Mouse (Mus musculus) liver (tissue): Measurements from ENCODE around the gene Apc2.

Experiments used
- DNase-seq: peaks from one replicate; pipeline ENCODE4 v3.0.0-alpha.2; 2020; ENCODE audit warnings: mixed read lengths

Apc2 gene

DNA sequence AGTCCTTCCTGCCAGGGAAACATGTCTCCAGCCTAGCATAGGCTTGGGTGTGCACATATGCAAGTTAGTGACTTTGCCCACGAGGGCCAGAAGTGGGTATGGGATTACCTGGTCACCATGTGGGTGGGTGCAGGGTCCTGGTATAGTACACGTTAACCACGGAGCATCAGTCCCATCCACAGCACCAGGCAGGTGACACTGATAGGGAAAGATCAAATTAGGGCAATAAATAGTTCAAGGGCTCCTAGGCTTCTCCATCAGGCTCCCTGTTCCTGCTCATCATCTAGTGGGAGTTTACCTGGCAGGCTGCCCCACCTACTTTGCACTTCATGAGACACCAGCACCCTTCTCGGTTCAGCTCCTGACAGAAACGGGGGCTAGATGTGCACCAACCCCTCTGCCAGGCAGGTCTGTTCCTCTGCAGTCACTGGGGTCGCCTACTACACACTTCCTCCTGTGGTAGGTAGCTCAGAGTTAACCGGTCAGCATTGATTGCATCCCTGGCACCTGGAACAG, 931 bp upstream of the Apc2 start:
- no peak for DNase-seq

GRCm38 (mm10) chr10:80296824-80297223, 1.0 kb downstream of the Apc2 start:
- no peak for DNase-seq

DNA sequence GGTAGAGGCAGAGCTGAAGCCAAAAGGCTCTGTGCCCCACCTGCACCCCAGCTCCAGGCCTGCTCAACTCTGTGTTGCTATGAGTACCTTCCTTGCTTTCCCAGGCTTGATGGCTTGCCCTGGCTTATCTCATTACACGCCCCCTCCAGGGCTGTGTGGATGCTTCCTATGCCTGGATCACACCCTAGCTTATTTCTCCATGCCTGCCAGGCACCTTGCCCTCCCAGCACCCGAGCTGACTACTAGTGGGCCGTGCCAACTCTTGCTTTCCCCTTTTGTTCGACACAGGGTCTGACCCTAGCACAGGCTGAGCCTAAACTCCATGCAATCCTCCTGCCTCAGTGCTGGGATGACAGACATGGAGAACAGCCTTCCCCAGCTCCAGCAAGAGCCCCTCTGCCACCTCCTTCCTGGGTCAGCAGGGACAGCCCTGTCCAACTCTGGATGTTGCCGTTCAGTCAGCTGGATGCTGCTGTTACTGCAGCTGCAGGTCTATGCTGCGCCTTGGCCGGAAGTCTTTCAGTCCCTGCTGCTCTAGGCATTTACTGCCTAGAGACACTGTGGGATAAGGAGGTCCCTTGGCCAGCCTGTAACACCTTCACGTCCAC, 1.9 kb downstream of the Apc2 start:
- DNase-seq: no peak

DNA sequence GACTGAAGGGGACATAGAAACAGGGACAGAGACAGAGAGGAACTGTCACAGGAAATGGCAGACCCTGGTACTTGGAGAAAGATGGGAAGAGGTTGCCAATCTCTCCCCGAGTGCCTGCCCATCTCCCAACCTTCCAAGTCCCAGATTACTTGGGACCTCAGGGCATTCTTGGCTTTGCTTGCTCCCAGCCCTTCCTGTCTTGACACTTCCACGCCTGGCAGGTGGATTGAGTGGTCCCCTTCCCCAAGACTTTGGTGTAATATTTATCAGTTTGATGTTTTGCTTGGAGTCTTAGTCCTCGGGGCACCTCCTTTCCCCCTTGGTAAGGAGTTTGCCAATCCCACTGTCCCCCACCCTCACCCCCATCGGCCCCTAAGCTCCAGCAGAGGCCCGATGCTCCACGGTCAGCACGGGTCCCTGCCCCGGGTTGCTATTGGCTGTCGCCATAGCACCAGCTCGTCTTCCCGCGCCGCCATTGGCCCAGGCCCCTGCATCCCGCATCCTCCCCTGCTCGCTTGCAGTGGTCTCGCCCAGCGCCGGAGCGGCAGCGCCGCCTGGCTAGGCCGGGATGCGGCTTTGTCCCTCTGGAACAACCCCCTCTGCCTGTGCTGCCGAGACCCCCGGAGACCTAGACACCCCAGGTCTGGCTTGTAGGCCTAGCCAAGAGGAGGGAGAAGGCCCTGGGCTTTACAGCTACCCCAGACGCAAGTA, 2.9 kb downstream of the Apc2 start:
- no peak for DNase-seq

DNA sequence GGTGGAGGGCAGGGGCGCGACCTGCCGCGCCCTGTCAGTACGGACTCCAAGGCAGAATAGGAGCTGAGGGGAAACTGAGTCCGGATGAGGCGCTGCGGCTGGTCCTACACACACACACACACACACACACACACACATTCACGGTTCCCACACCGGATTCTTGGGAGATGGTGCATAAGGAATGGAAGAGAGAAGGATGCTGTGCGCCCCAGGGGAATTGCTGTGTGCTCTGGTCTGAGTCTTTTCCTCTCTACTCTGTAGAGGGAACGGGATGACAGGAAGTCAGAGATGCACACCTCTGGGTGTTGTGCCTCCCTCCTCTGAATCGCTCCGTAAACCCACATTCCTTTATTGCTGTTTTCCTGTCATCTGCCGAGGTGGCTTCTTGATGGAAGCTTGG, 3.5 kb downstream of the Apc2 start:
- DNase-seq: no peak

GRCm38 (mm10) chr10:80299824-80300223, 4.0 kb downstream of the Apc2 start:
- DNase-seq: no peak

DNA sequence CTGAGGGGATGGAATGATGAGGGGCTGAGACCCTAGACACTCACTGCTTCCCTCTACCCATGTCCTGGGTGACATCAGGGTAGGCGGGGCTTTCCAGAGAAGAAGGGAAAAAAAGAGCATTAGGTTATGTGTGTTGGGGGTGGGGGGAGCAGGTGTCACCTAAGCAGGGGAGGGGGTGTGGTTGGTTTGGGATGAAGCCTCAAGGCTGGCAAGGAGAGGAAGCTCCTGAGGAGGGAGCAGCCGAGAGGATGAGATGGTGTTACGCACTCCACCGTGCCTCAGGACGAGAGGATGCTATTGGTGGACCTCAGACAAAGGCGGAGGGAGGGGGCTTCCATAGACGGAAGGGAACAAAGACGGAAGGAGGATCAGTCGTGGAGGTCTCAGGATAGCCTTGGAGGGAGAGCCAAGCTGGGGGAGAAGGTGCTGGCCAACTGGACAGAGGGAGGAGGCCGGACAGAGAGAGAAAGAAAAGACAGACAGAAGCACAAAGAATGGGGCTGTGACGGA, 5.0 kb downstream of the Apc2 start:
- DNase-seq: no peak

DNA sequence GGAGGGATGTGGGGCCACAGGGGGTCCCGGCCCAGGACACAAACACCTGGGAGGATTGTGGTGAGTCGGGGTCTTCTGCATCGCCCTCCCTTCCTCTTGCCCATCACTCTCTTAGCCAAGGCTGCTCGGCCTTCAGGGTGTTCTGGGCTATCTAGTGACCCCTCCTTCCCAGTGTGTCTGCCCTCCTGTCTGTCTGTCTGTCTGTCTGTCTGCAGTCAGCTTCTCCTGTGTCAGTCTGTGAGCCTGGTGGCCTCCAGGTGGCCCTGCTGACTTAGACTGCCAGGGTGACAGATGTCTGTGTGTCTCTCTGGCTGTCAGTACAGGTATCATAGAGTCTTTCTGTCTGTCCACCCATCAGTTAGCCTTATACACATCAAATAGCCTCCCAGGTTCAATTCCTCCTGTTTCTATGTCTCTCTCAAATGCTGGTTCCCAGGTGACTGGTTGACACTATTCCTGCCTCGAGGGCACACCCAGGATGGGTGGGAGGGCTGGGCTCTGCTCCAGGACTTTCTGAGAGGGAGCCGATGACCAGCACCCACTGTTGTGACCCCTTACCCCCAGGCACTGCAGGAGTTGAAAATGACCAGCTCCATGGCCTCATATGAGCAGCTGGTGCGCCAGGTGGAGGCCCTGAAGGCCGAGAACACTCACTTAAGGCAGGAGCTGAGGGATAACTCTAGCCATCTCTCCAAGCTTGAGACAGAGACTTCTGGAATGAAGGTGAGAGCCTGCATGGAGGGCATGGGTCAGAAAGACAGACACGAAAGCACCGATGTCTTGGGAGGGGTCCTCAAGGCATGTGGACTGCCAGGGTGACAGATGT, 5.7 kb downstream of the Apc2 start:
- no peak for DNase-seq

- no peak for DNase-seq
Observed at GRCm38 (mm10) chr10:80302082-80302355, 6.2 kb downstream of the Apc2 start.

- DNase-seq: peak; percentile 61
Observed at GRCm38 (mm10) chr10:80302471-80302881, 6.7 kb downstream of the Apc2 start.

- DNase-seq: no peak
Observed at GRCm38 (mm10) chr10:80304458-80304857, 8.7 kb downstream of the Apc2 start.

DNA sequence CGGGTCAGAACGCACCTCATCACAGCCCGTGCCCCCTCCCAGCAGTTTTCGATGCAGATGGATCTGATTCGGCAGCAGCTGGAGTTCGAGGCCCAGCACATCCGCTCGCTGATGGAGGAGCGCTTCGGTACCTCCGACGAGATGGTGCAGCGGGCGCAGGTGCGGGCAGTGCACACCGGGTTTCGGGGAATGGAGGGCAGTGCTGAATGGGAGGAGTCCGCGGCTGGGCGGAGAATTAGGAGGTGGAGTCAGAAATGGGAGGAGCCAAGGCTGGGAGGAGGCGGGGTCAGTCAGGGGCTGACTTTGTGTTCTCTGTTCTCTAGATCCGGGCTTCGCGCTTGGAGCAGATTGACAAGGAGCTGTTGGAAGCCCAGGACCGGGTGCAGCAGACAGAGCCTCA, 9.1 kb downstream of the Apc2 start:
- DNase-seq: peak; percentile 75

DNA sequence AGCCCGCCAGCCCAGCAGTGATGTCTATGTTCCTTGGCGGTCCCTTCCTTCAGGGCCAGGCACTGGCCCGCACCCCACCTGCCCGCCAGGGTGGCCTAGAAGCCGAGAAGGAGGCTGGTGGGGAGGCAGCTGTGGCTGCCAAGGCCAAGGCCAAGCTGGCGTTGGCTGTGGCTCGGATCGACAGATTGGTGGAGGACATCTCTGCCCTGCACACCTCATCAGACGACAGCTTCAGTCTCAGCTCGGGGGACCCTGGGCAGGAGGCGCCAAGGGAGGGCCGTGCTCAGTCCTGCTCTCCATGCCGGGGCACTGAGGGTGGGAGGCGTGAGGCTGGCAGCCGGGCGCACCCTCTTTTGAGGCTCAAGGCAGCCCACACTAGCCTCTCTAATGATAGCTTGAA, 15.8 kb downstream of the Apc2 start:
- no peak for DNase-seq

DNA sequence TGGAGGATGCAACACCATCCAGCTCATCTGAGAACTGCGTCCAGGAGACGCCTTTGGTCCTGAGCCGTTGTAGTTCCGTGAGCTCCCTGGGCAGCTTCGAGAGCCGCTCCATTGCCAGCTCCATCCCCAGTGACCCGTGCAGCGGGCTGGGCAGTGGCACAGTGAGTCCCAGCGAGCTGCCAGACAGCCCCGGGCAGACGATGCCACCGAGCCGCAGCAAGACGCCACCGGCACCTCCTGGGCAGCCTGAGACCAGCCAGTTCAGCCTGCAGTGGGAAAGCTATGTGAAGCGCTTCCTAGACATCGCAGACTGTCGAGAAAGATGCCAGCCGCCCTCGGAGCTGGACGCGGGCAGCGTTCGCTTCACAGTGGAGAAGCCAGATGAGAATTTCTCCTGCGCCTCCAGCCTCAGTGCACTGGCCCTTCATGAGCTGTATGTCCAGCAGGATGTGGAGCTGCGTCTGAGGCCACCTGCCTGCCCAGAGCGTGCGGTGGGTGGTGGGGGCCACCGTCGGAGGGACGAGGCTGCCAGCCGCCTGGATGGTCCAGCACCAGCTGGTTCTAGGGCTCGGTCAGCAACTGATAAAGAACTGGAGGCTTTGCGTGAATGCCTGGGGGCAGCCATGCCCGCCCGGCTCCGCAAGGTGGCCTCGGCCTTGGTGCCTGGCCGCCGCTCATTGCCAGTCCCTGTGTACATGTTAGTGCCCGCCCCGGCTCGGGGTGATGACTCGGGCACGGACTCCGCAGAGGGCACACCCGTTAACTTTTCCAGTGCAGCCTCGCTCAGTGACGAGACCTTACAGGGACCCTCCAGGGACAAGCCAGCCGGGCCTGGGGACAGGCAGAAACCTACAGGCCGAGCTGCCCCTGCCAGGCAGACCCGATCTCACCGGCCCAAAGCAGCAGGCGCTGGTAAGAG, 17.1 kb downstream of the Apc2 start:
- DNase-seq: no peak

DNA sequence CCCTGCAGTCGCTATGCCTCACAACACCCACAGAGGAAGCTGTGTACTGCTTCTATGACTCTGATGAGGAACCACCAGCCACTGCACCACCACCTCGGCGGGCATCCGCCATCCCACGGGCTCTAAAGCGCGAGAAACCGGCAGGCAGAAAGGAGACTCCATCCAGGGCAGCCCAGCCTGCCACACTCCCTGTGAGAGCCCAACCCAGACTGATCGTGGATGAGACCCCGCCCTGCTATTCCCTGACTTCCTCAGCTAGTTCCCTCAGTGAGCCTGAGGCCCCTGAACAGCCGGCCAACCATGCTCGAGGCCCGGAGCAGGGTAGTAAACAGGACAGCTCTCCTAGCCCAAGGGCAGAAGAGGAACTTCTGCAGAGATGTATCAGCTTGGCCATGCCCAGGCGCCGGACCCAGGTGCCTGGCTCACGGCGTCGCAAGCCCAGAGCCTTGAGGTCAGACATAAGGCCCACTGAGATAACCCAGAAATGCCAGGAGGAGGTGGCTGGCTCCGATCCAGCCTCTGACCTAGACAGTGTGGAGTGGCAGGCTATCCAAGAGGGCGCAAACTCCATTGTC, 17.9 kb downstream of the Apc2 start:
- DNase-seq: no peak

DNA sequence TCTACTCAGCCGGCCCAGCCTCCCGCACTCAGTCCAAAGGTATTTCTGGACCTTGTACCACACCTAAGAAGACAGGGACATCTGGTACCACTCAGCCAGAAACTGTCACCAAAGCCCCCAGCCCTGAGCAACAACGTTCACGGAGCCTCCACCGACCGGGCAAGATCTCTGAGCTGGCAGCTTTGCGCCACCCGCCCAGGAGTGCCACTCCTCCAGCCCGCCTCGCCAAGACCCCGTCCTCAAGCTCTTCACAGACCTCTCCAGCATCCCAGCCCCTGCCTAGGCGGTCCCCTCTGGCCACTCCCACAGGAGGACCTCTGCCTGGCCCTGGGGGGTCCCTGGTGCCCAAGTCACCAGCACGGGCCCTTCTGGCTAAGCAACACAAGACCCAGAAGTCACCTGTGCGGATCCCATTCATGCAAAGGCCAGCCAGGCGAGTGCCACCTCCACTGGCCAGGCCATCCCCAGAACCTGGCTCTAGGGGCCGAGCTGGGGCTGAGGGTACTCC, 18.8 kb downstream of the Apc2 start:
- no peak for DNase-seq

DNA sequence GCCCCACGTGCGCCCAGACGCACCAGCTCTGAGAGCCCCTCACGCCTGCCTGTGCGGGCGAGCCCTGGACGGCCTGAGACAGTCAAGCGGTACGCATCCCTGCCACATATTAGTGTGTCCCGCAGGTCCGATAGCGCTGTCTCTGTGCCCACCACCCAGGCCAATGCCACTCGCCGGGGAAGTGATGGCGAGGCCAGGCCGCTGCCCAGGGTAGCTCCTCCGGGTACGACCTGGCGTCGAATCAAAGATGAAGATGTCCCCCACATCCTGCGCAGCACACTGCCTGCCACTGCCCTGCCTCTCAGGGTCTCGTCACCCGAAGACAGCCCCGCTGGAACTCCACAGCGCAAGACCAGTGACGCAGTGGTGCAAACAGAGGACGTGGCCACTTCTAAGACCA, 19.5 kb downstream of the Apc2 start:
- no peak for DNase-seq

- DNase-seq: no peak
Observed at GRCm38 (mm10) chr10:80316359-80316781, 20.6 kb downstream of the Apc2 start.

DNA sequence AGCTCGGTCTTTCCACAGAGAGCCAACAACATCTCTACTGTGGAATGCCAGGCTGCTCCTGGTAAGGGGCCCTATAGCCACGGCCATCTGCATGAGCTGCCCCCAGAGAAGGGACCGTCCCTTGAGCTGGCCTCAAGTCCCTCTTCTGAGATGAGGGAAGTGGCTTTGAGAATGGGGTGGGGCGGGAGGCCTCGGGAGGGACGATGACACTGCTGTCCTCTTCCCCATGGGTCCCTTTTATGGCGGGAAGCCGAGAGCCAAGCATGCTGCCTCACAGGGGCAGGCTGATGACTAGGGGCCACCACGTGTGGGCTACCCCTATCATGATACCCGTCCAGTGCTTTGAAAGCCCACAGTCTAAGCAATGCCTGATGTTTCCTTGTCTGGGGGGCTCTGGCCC, 21.2 kb downstream of the Apc2 start:
- DNase-seq: no peak

DNA sequence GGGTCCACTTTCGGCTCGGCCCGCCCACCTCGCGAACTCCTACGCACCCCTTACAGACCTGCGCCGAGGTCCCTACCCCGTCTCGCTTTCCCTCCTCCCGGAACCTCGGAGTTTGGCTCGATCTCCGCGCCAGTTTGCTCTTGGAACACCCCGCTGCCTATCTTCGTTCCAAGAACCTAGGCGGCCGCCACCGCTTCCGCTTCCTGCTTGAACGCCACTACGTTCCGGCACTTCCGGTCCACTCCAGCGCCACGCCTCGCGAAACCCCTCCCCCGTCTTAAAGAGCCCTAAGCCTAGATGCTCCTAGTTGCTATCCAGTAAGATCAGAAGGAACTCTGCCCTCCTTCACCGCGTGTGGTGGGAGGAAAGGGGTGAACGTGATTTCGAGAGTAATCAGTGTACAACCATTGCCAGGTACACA, 24.6 kb downstream of the Apc2 start, which contains the start of gene 2310011J03Rik:
TSS of gene 2310011J03Rik (minus strand) at position 198 of the 421 bp plus-strand sequence.
- DNase-seq: peak; percentile 94

DNA sequence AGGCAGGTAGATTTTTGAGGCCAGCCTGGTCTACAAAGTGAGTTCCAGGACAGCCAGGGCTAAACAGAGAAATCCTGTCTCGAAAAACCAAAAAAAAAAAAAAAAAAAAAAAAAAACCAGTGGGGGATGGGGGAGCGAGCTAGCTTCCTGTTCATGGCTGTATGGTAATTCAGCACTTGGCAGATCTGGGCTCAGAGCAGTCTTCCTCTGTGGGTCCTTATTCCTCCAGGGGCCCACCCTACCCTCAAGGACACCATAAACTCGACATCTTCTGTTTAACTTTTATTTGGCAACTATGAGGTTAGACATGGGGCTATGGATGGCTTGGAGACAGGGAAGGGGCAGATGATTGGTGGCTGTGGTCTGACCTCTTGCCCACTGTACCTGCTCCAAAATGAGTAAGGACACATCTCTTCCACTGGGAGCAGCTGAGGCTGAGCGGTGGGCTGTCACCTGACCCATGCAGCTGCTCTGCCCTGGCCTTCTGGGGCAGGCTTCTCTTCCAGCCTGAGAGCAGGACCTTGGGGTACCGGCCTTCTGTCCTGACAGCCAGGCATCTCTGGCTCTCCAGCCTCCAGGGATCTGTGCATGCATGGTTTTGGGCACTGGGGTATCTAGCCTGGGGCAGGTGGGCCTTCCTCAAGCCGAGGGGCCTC, 25.4 kb downstream of the Apc2 start:
- DNase-seq: no peak
